Mouse (Mus musculus) forebrain, embryonic 14.5 days (tissue): ENCODE data around the gene Sik3. TPM values are rescaled to one million over a fixed set of nuclear protein-coding genes. Genes with fewer than 3 reads are reported as not detected.
"Not testable (repeated sequence)": the region's sequence is repeated elsewhere in the genome, so short reads cannot be mapped to it uniquely, and the experiment has no call there.

Source experiments
- ATAC-seq: fragments of 200-750 bp; cut with Nextera tagmentation; 2 replicates; pipeline ENCODE4 v1.8.0; 2017; ENCODE audit warnings: mild to moderate bottlenecking, moderate library complexity
- DNase-seq: peaks from one replicate; pipeline ENCODE4 v3.0.0-alpha.2; 2015; ENCODE audit warnings: low spot score
- H3K27ac ChIP-seq: fragments of 300-500 bp; sonication (generic); 2 replicates; pipeline ENCODE4 v1.5.1; 2014; ENCODE audit warnings: low read depth, mild to moderate bottlenecking, control low read depth, low read length, moderate library complexity
- H3K27me3 ChIP-seq: fragments of 300-500 bp; sonication (generic); replicated peaks from 2 replicates; pipeline ENCODE4 v1.6.1; 2014; ENCODE audit warnings: low read length, control low read depth, mixed read lengths; ENCODE audit not compliant: control insufficient read depth, insufficient read depth
- H3K36me3 ChIP-seq: fragments of 300-500 bp; sonication (generic); 2 replicates; pipeline ENCODE4 v1.6.1; 2014; ENCODE audit warnings: low read length, control low read depth; ENCODE audit not compliant: control insufficient read depth, insufficient read depth
- H3K4me1 ChIP-seq: fragments of 300-500 bp; sonication (generic); 2 replicates; pipeline ENCODE4 v1.6.1; 2014; ENCODE audit warnings: antibody characterized with exemption, low read length, control low read depth; ENCODE audit not compliant: control insufficient read depth, insufficient read depth
- H3K4me2 ChIP-seq: fragments of 300-500 bp; sonication (generic); 2 replicates; pipeline ENCODE4 v1.6.1; 2014; ENCODE audit warnings: mild to moderate bottlenecking, control low read depth, low read length
- H3K4me3 ChIP-seq: fragments of 300-500 bp; sonication (generic); 2 replicates; pipeline ENCODE4 v1.5.1; 2014; ENCODE audit warnings: low read depth, low read length, control low read depth
- H3K9ac ChIP-seq: fragments of 300-500 bp; sonication (generic); 2 replicates; pipeline ENCODE4 v1.6.1; 2014; ENCODE audit warnings: mild to moderate bottlenecking, low read length, control low read depth, moderate library complexity
- H3K9me3 ChIP-seq: fragments of 300-500 bp; sonication (generic); replicated peaks from 2 replicates; pipeline ENCODE4 v1.6.1; 2016; ENCODE audit warnings: low read length, control low read depth, mixed read lengths; ENCODE audit not compliant: control insufficient read depth
- WGBS: fragments of 180-500 bp; shearing (Covaris S2); extraction: QIAGEN DNeasy Blood & Tissue Kit; methylation state at CpG from one replicate; pipeline ENCODE4 v1.1.7; 2014; 5-methylcytosine and 5-hydroxymethylcytosine counted together
- polyA plus RNA-seq: library from polyadenylated mRNA; unstranded; fragments of >200 nt; fragmentation: Nextera tagmentation; extraction: Ambion mirVana; gene quantifications from 2 replicates; pipeline ENCODE4 v1.2.1, GENCODE M21; 2014

Sik3 gene
- polyA plus RNA-seq, 1 experiment from 2014 or later: 5.0 TPM

DNA sequence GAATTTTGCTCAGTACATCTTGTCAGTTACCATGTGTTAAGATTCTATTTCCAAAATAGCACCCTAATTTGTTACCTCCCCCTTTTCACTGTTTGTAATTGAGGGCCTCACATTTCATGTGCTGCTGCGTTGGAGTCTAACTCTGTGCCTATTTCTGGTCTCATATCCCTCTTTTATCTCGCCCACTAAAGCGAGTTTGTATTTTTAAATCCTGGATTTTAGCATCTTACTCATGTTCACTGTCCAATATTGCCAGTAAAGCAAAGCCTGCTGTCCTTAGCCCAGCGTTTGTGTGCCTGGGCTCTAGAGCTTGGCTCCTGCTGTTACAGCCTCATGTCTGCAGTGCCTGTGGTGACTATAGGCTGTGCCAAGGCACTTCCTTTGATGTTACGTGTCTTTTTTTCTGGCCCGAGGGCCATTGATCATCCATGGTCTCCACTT lies 69.8 kb downstream of the Sik3 start:
- H3K4me1 ChIP-seq: peaks cover 4% of the 10 kb centered on the region; the same call in 1 of the 2 replicates
- H3K9me3 ChIP-seq: no peaks in the 10 kb centered on the region
- no peak overlapping the region for H3K4me3 ChIP-seq
- H3K4me2 ChIP-seq: no peak overlapping the region
- ATAC-seq (no peak), DNase-seq (peak; percentile 15)
- H3K27ac ChIP-seq: no peak overlapping the region
- H3K27me3 ChIP-seq: no peaks in the 10 kb centered on the region
- H3K9ac ChIP-seq: no peak overlapping the region
- WGBS: 68% methylated on average over 6 of the region's 6 CpGs
- H3K36me3 ChIP-seq: no peaks in the 10 kb centered on the region

GRCm38 (mm10) chr9:46083490-46083893 lies 70.9 kb downstream of the Sik3 start:
- 54% methylated on average over 7 of the region's 7 CpGs for WGBS
- Histone ChIP-seq H3K9me3 (no peaks in the 10 kb centered on the region), H3K27me3 (no peaks in the 10 kb centered on the region), H3K4me2 (no peak overlapping the region), H3K4me1 (peaks cover 4% of the 10 kb centered on the region; the same call in 1 of the 2 replicates), H3K27ac (no peak overlapping the region), H3K36me3 (no peaks in the 10 kb centered on the region), H3K9ac (no peak overlapping the region), H3K4me3 (no peak overlapping the region)
- peak; percentile 30 for DNase-seq
- no peak for ATAC-seq

GRCm38 (mm10) chr9:46085898-46086297 lies 73.3 kb downstream of the Sik3 start:
- WGBS: 83% methylated on average over 7 of the region's 7 CpGs
- no peaks in the 10 kb centered on the region for H3K36me3 ChIP-seq
- H3K4me1 ChIP-seq: peaks cover 4% of the 10 kb centered on the region; the same call in 1 of the 2 replicates

DNA sequence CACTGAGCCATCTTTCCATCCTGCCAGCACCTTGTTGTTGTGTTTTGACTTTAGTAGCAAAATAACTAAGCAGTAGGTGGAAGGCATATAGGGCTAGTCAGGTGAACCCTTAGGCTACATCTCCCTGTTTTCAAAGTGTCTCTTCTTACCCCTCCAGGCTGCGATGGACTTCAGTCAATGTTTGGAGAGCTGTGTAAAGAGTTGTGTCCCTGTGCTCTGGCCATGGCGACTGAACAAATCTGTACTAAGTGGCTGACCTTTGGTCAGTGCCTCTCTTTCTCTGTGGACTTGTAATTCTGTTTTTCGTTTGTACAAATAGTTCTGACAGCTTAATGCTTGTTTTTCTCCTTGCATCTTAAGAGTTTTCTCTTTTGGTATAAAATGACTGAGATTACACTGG lies 74.2 kb downstream of the Sik3 start:
- DNase-seq (no peak), ATAC-seq (no peak)
- no peak overlapping the region for H3K4me3 ChIP-seq
- H3K9me3 ChIP-seq: no peaks in the 10 kb centered on the region
- no peak overlapping the region for H3K9ac ChIP-seq
- peaks cover 4% of the 10 kb centered on the region; the same call in 1 of the 2 replicates for H3K4me1 ChIP-seq
- no peak overlapping the region for H3K27ac ChIP-seq
- H3K4me2 ChIP-seq: no peak overlapping the region
- 90% methylated on average over 3 of the region's 3 CpGs for WGBS
- H3K36me3 ChIP-seq: no peaks in the 10 kb centered on the region
- H3K27me3 ChIP-seq: no peaks in the 10 kb centered on the region

More at GRCm38 (mm10) chr9:46085898-46086297, 73.3 kb downstream of the Sik3 start:
- Histone ChIP-seq H3K4me2 (no peak overlapping the region), H3K9me3 (no peaks in the 10 kb centered on the region), H3K9ac (no peak overlapping the region), H3K4me3 (no peak overlapping the region), H3K27me3 (no peaks in the 10 kb centered on the region), H3K27ac (no peak overlapping the region)
- no peak for DNase-seq
- no peak for ATAC-seq

DNA sequence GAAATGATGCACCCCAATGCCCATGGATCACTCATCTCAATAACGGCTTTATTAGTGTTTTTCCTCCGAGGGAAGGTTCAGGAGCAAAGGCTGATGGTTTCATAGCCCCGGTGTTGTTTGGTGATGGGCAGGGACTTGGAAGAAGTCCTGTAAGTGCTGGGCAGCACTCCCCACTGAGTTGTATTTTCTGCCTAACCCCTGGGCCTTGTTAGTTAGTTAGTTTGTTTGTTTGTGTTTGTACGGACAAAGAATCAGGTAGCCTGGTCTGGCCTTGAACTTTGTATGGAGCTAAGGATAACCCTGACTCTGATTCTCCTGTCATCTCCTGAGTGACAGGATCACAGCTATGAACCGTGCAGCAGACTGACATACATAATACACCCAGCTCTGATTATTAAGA lies 74.8 kb downstream of the Sik3 start:
- no peak for DNase-seq
- WGBS: 85% methylated on average over 5 of the region's 5 CpGs
- no peaks in the 10 kb centered on the region for H3K36me3 ChIP-seq
- no peak overlapping the region for H3K9ac ChIP-seq
- no peak overlapping the region for H3K27ac ChIP-seq
- no peak overlapping the region for H3K4me3 ChIP-seq
- H3K9me3 ChIP-seq: no peaks in the 10 kb centered on the region
- H3K27me3 ChIP-seq: no peaks in the 10 kb centered on the region
- H3K4me1 ChIP-seq: peaks cover 2% of the 10 kb centered on the region; the same call in 1 of the 2 replicates
- H3K4me2 ChIP-seq: no peak overlapping the region
- no peak for ATAC-seq

DNA sequence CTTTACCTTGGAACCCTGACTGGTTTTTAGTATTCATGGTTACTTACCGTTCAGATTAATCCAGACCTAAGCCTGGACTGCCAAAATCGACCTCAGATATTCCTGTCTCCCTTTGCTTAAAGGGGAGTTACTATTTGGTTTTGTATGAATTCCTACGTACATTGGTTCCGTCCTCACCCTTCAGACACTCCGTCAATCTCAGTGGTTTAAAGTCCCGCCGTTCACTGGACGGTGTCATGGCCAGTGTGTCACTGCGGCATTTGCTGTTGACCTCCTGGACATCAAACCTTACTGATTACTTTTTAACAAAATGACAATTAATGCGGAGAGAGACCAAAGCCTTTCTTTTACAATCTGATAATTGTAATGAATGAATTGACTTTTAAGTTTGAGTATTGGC lies 76.1 kb downstream of the Sik3 start:
- no peaks in the 10 kb centered on the region for H3K4me1 ChIP-seq
- no peaks in the 10 kb centered on the region for H3K36me3 ChIP-seq
- no peak overlapping the region for H3K27ac ChIP-seq
- no peaks in the 10 kb centered on the region for H3K9me3 ChIP-seq
- DNase-seq (no peak), ATAC-seq (no peak)
- no peaks in the 10 kb centered on the region for H3K27me3 ChIP-seq
- H3K9ac ChIP-seq: no peak overlapping the region
- H3K4me3 ChIP-seq: no peak overlapping the region
- 89% methylated on average over 10 of the region's 10 CpGs for WGBS
- no peak overlapping the region for H3K4me2 ChIP-seq

DNA sequence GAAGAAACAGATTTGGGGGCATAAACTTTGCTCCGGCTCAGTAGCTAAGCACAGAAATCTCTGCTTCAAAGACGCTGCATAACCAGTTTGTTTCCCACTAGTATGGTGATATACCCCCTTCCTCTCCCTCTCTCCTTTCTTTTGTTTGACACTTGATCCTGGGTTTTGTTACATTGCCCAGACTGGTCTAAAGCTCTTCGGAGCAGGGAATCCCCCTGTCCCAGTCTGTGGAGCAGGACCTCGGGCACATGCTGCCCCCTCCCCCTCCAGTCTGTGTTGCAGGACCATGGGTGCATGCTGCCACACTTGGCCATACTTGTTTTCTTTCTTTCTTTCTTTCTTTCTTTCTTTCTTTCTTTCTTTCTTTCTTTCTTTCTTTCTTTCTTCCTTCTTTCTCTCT lies 77.4 kb downstream of the Sik3 start:
- Histone ChIP-seq H3K9ac (no peak overlapping the region), H3K27ac (no peak overlapping the region), H3K9me3 (no peaks in the 10 kb centered on the region), H3K27me3 (no peaks in the 10 kb centered on the region), H3K36me3 (no peaks in the 10 kb centered on the region), H3K4me3 (no peak overlapping the region), H3K4me2 (no peak overlapping the region), H3K4me1 (no peaks in the 10 kb centered on the region)
- ATAC-seq (no peak), DNase-seq (no peak)
- 39% methylated on average over 4 of the region's 4 CpGs for WGBS

DNA sequence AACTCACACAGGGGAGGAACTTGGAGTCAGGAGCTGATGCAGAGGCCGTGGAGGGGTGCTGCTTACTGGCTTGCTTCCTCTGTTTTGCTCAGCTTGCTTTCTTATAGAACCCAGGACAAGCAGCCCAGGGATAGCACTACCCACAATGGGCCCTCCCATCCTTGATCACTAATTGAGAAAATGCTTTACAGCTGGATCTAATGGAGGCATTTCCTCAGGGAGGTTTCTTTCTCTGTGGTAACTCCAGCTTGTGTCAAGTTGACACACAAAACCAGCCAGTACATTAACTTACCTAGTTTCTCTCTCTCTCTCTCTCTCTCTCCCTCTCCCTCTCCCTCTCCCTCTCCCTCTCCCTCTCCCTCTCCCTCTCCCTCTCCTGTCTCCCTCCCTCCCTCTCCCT lies 78.5 kb downstream of the Sik3 start:
- H3K36me3 ChIP-seq, H3K9ac ChIP-seq, ATAC-seq, DNase-seq, H3K9me3 ChIP-seq, H3K4me2 ChIP-seq, H3K27ac ChIP-seq, H3K27me3 ChIP-seq, H3K4me1 ChIP-seq, H3K4me3 ChIP-seq: not testable (repeated sequence)
- WGBS: 71% methylated on average over 1 of the region's 1 CpGs

GRCm38 (mm10) chr9:46092633-46093032 lies 80.0 kb downstream of the Sik3 start:
- DNase-seq (no peak), ATAC-seq (no peak)
- no peak overlapping the region for H3K9ac ChIP-seq
- 93% methylated on average over 6 of the region's 6 CpGs for WGBS
- H3K4me2 ChIP-seq: no peak overlapping the region
- H3K9me3 ChIP-seq: no peaks in the 10 kb centered on the region
- H3K4me1 ChIP-seq: no peaks in the 10 kb centered on the region
- H3K4me3 ChIP-seq: no peak overlapping the region
- no peak overlapping the region for H3K27ac ChIP-seq
- no peaks in the 10 kb centered on the region for H3K27me3 ChIP-seq
- no peaks in the 10 kb centered on the region for H3K36me3 ChIP-seq
